Mouse (Mus musculus) adipocyte (in vitro differentiated cells): ENCODE measurements around the gene Olfr1150-ps1.

Experiments used
- DNase-seq: peaks from one replicate; pipeline ENCODE4 v3.0.0-alpha.2; 2016; ENCODE audit warnings: low spot score

The Olfr1150-ps1 gene

DNA sequence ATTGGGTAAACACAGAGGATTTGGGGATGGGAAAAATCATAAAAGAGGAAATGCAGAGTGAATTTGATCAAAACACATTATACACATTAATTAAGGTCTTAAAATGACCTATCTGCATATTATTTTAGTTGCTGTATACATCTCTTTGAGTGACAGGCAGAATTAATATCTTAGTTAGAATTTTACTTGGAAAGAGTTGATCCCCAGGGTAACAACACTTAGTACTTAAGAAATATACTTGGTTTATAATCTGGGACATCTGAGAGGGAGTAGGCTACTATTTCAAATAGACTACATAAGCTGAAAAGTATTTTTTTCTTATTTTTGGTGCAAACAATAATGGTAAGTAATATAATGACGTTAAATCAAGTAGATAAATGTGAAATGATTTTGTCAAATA, at the start of gene Olfr1150-ps1:
TSS of gene Olfr1150-ps1 (plus strand) at position 301 of the 400 bp plus-strand sequence.
- no peak for DNase-seq

DNA sequence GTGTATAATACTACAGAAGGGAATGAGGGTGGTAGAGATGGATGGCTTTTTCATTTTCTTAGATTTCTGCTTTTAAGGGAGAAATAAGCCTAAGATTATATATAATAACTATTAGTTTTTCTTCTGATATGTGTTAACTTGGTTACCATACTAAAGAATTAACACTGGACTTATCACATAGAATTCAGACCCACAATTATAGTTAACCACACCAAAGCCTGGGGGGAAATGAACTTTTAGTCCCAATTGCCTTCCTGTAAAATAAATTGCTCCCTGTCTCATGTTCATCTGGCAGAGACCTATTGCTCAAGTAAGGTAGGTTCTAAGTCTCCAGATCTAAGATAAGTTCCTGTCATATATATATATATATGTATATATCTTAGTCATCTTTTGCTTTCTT, 43.5 kb upstream of the Olfr1150-ps1 start, which contains the start of gene Olfr1143:
TSS of gene Olfr1143 (plus strand) at position 301 of the 400 bp plus-strand sequence.
- no peak for DNase-seq

DNA sequence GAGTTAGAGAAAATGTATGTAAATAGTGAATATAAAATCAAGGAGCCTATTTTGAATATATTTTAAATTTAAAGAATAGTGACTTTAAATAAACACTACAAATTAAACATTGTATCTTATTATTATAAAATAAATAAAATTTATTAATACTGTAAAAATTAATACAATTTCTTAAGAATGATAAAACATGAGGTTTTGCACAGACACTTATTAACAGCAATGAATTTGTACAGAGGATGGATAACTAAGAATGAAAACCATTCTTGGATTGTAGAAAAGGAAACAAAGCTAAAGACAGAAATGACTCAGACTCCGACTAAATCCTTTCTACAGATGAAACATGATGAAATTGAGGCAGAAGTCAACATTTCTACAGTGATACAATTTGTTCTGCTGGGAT, 34.3 kb upstream of the Olfr1150-ps1 start, which contains the start of gene Olfr1145:
TSS of gene Olfr1145 (plus strand) at position 301 of the 400 bp plus-strand sequence.
- no peak for DNase-seq

DNA sequence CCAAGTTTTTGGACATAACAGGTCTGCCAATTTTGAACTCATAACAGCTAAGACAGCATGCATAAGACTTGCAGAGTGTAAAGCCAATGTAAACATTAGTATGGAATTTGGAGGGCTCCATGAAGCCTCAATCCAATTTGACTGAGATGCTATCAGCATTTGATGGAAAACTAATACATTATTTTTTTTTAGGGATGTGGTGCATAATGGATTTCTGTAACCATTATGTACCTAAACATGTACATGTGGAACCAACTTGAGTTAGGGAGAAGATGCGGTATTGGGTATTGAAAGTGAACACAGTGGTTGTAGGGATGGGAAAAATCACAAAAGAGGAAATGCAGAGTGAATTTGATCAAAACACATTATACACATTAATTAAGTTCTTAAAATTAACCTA, 13.6 kb upstream of the Olfr1150-ps1 start, which contains the start of gene Olfr1148:
TSS of gene Olfr1148 (plus strand) at position 301 of the 400 bp plus-strand sequence.
- no peak for DNase-seq

DNA sequence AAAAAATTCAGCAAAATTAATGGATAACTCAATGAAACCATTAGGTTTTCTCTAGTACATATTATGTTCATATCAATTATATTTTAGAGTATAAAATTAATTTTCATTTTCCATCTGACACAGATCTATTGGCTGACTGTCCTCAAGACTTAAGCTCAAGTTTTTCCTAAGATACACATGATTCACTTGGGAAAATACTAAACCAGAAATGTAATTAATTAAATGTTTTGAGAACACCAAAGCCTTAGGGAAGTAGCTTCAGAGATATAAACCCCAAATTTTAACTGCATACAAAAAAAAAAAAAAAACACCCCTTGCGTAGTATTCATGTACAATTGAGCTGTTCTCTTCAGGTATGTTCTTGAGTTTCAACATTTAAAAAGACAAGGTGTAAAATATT, 11.8 kb downstream of the Olfr1150-ps1 start, which contains the start of gene Olfr1151:
TSS of gene Olfr1151 (plus strand) at position 301 of the 400 bp plus-strand sequence.
- DNase-seq: no peak

DNA sequence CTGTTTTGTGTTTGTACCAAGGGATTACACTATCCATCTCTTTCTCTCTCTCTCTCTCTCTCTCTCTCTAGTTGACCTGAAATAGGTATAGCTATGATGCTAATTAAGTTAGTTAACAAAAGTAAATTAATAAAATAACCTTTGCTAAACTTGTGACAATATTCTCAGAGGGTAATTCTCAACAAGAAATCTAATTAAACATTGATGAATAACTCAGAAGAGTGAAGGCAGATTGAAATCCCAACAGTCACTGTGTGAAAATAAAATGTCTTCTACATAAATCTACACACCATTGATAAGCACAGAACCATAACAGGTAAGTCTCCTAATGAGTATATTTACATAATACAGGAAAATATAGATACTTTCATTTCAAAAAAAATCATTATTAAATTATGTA, 22.4 kb downstream of the Olfr1150-ps1 start, which contains the start of gene Olfr1152:
TSS of gene Olfr1152 (plus strand) at position 301 of the 400 bp plus-strand sequence.
- DNase-seq: no peak

DNA sequence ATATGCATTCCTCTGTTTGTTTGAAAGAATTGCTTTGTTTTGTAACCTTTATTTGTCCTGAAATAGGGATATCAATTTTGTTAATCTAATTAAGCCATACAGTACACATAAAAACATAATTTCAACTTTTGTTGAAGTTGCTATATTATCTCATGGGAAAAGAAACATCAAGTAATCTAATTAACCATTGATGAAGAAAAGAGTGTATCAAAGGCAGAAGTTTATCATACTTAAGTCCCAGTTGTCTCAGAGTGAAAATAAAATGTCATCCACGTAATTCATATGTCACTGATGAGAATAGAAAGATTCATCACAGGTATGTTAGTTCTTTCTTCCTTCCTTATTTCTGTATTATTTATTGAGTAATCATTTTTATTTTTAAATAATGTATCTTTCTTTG, 50.9 kb downstream of the Olfr1150-ps1 start, which contains the start of gene Olfr1153:
TSS of gene Olfr1153 (plus strand) at position 301 of the 400 bp plus-strand sequence.
- DNase-seq: no peak
